Mouse (Mus musculus): Measurements from ENCODE around the gene Plppr1.

- TF ChIP-seq POLR2A (IDR thresholded peaks at IDR 0.05; ENCODE audit: insufficient read length, low read depth) = no peak
- TF ChIP-seq TCF3 (IDR thresholded peaks at IDR 0.05; ENCODE audit: insufficient read length, low read depth) = no peak
- TF ChIP-seq REST (IDR thresholded peaks at IDR 0.05; ENCODE audit: insufficient read depth, insufficient read length) = no peak
- no peak for TF ChIP-seq E2F4 (IDR thresholded peaks at IDR 0.05; ENCODE audit: insufficient read depth)
- no peak for TF ChIP-seq MAX (IDR thresholded peaks at IDR 0.05; ENCODE audit: low read depth)
- TF ChIP-seq POLR2AphosphoS2 (IDR thresholded peaks at IDR 0.05; ENCODE audit: insufficient read length, low read depth) = no peak
- TF ChIP-seq TCF12 (IDR thresholded peaks at IDR 0.05; ENCODE audit: insufficient read depth, poor library complexity, severe bottlenecking) = no peak
- TF ChIP-seq CEBPB (IDR thresholded peaks at IDR 0.05; ENCODE audit: insufficient read depth, poor library complexity, severe bottlenecking) = no peak
- no peak for TF ChIP-seq USF1 (IDR thresholded peaks at IDR 0.05; ENCODE audit: low read depth)
- no peak for TF ChIP-seq MYOG (IDR thresholded peaks at IDR 0.05; ENCODE audit: control insufficient read depth in 1 of 3, insufficient read depth in 1 of 3, insufficient read length in 2 of 3, low read depth in 2 of 3)
- TF ChIP-seq MYOD1 (IDR thresholded peaks at IDR 0.05; ENCODE audit: control insufficient read depth in 1 of 3, insufficient read length in 2 of 3, low read depth in 2 of 3) = no peak
Observed at GRCm38 (mm10) chr4:49251262-49251661, 192.2 kb downstream of the Plppr1 start.
